Mouse (Mus musculus) activated CD4-positive, CD25-positive, alpha-beta regulatory T cell (primary cell): ENCODE results near the gene Nlrx1. TPM values are rescaled to one million over a fixed set of nuclear protein-coding genes. Genes with fewer than 3 reads are reported as not detected.

Source experiments
- polyA plus RNA-seq, 2 experiments: library from polyadenylated mRNA; unstranded; fragments of 100-300 nt; shearing (Covaris generic); gene quantifications; one replicate each; pipeline ENCODE4 v1.2.1; 2017

The Nlrx1 gene
- polyA plus RNA-seq, result 10 to 100 TPM in 1 of 2 experiments, 1 to 10 TPM in 1; 4.7 to 19.8 TPM

DNA sequence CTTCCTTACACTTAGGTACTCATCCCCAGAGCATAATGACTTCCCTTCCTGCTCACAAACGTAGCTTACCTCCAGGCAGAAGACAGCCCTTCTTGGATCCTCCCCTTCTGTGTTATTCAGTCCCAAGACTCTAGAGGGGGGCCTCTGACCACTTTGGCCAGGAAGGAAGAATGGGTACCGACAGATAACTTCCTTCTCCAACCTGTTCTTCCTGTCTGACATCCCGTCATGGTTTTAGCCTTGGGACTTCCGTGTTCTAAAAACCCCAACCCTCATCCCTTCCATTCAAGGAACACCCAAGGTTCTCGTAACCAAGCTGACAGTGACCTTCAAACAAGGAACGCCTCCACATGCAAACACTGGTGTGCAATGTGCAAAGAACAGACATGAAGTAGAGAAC, at the start of gene Nlrx1:
TSS of gene Nlrx1 (minus strand) at position 168 of the 400 bp plus-strand sequence.

DNA sequence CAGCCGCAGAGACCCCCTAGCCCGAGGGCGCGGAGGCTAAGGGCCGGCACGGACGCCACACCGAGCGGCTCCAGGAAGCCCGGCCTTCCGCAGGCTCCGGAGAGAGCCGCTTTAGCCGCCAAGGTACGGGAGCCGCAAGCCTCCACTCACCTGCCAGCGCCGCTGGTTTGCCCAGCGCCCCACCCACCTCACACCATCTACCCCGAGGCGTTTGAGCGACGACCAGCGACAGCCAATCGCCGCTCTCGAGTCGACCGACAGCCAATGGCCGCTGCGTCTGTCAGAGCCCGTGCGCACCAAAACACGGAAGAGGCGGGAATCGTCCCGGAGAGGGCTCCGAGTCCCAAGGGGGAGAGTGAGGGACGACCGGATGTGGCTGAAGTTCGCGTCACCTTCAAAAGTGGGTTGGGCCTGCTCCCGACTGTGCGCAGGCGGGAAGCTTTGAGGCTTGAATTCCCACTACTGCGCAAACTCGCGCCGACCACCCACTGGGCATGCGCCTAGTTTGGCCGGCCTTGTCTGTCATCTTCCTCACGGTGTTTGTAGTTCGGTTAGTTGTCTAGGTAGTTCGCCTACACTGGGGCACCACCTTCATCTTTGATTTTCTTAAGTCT, 37.2 kb upstream of the Nlrx1 start, which contains the start of gene Hinfp:
TSS of gene Hinfp (minus strand) at position 206 of the 614 bp plus-strand sequence.

DNA sequence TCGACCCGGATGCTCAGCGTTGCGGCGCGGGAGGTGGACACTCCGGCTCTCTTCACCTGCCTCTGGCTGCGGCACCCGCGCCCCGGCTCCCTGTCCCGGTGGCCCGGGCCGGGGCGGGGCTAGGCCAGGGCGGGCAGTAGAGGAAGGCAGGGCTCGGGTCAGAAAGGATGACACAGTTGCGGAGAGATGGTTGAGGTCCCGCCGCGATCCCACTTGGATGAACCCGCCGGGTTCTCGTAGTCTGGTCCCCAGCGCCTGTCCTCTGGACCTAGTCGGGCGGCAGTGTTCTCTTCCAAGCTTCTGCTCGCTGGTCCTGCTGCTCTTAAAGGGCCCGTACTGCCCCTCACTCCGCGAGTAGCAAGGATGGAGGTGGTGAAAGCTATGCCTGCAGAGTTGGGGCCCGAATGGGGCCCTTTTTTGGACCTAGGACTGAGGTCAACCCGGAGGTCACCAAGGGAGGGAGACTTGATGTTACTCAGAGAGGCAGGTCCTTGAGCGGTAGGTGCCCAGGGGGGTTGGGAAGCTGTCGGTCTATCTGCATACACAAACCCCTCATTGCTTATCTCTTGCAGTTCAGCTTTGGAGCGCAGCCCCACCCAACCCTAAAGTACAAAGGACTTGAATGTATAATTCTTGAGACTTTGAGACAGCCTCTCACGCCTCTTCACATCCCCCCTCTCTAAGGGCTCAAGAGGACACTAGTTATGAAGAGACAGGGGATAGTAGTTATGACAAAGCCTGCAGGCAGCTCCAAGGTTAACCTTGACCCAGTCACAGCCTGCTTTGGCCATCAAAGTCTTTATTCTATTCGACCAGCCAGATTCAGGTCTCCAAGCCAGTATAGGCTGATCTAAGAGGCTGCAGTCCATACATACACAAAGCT, 19.9 kb upstream of the Nlrx1 start, which contains the start of gene Abcg4:
TSS of gene Abcg4 (minus strand) at position 540 of the 883 bp plus-strand sequence.

DNA sequence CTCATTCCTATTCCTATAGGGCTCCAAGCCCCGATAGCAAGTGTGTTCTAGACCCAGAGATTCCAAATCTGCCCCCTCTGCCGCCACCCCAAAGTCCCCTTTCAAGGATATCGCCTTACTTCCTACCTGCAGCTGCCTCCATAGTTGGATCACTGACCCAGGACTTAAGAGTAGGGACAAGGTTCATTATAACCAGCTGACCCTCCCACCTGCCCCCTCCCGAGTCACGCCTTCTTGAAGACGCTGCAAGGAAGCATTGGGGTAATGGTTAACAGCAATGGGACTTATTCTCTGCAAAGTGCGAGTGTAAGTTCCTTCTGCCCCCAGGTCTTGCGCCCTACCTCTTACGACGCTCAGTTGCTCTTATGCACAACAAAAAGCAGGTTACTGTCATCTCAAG, 17.1 kb downstream of the Nlrx1 start, which contains the start of gene Pdzd3:
TSS of gene Pdzd3 (minus strand) at position 158 of the 400 bp plus-strand sequence.

DNA sequence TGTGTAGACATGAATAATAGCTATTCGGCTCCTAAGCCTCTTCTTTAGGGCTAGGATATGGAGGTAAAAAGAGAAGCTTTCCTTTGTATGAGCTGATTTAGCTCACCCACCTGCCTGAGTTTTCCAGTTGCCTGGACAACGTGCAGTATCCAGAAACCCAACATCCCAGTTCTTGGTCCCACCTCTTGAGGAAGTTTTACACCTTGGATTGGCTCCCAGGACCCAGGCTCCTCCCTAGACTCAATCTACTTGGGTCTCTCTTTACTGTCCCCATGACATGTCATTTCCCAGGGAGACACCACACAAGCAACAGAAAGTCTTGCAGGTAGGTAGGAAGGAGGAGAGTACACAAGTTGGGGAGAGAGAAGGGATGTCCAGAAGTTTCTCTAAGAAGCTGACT, 28.0 kb downstream of the Nlrx1 start, which contains the start of gene Ccdc153:
TSS of gene Ccdc153 (plus strand) at position 278 of the 400 bp plus-strand sequence.

DNA sequence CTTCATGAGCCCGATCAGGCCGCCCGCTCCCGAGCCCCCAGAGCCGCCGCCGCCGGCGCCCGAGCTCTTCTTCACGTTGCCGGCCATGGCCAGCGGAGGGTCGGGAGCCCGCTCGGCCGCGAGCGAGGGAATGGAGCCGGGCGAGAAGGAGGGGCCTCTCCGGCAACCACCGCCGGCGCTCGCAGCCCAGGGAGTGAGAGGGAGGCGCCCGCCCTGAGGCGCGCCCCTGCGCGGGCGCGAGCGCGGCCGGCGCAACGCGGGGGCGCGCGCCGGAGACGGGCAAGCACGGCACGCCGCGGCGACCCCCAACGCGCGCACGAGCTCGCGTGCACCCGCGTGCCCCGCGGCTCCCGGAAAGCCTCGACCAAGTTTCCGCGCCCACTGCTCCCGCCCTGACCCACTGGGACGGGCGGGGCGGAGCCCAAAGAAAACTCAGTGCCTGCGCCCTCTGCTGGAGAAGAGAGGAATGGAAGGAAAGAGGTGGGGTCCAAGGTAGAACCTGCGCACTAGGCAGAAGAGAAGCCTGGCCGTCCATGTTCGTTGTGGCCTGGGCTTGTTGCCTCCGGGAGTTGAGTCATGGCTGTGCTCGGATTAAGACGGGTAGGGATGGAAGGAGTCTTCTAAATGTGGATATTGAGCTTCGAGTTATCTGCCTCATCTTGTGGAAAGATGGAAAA, 34.5 kb downstream of the Nlrx1 start, which contains the start of gene Cbl:
TSS of gene Cbl (minus strand) at position 248 of the 677 bp plus-strand sequence.

Other genes with a start within 250 kb of the Nlrx1 start
- gene Thy1, start 225.2 kb downstream of the Nlrx1 start, polyA plus RNA-seq, result 100 to 1,000 TPM; 123 to 131 TPM
- gene Usp2, start 201.6 kb downstream of the Nlrx1 start, polyA plus RNA-seq, result 1 to 10 TPM; 1.2 to 5.7 TPM
- not detected for gene Mfrp, start 166.9 kb downstream of the Nlrx1 start, polyA plus RNA-seq
- not detected for gene C1qtnf5, start 161.4 kb downstream of the Nlrx1 start, polyA plus RNA-seq
- not detected for gene Gm49380, start 155.1 kb downstream of the Nlrx1 start, polyA plus RNA-seq
- gene Rnf26, start 155.1 kb downstream of the Nlrx1 start, polyA plus RNA-seq, result 10 to 100 TPM; 26.3 to 30.5 TPM
- under 1 TPM; 0.25 to 0.42 TPM for gene Mcam, start 134.1 kb downstream of the Nlrx1 start, polyA plus RNA-seq
- gene Cbl, start 34.5 kb downstream of the Nlrx1 start, polyA plus RNA-seq, result 10 to 100 TPM; 34.0 to 44.8 TPM
- gene Ccdc153, start 27.9 kb downstream of the Nlrx1 start, polyA plus RNA-seq, result not detected
- gene Pdzd3, start 17.1 kb downstream of the Nlrx1 start, polyA plus RNA-seq, result under 1 TPM in 1 of 2 experiments, not detected in 1; 0.29 TPM
- under 1 TPM; 0.23 to 0.47 TPM for gene Abcg4, start 20.0 kb upstream of the Nlrx1 start, polyA plus RNA-seq
- gene Hinfp, start 37.1 kb upstream of the Nlrx1 start, polyA plus RNA-seq, result 10 to 100 TPM; 19.1 to 24.3 TPM
- gene C2cd2l, start 51.7 kb upstream of the Nlrx1 start, polyA plus RNA-seq, result 10 to 100 TPM; 11.9 to 17.2 TPM
- 10 to 100 TPM; 21.2 to 25.6 TPM for gene Dpagt1, start 57.4 kb upstream of the Nlrx1 start, polyA plus RNA-seq
- gene H2afx, start 66.1 kb upstream of the Nlrx1 start, polyA plus RNA-seq, result 10 to 100 TPM; 91.6 to 95.0 TPM
- 10 to 100 TPM; 49.9 to 72.7 TPM for gene Hmbs, start 75.6 kb upstream of the Nlrx1 start, polyA plus RNA-seq
- 10 to 100 TPM; 42.5 to 45.4 TPM for gene Vps11, start 93.1 kb upstream of the Nlrx1 start, polyA plus RNA-seq
- gene Hyou1, start 110.9 kb upstream of the Nlrx1 start, polyA plus RNA-seq, result 10 to 100 TPM in 1 of 2 experiments, 1 to 10 TPM in 1; 8.6 to 14.9 TPM
- 10 to 100 TPM; 29.2 to 31.4 TPM for gene Slc37a4, start 128.3 kb upstream of the Nlrx1 start, polyA plus RNA-seq
- gene Rps25, start 138.5 kb upstream of the Nlrx1 start, polyA plus RNA-seq, result 1,000 to 10,000 TPM; 1,382 to 2,409 TPM
- gene Trappc4, start 139.0 kb upstream of the Nlrx1 start, polyA plus RNA-seq, result 100 to 1,000 TPM; 118 to 138 TPM
- 10 to 100 TPM; 53.3 to 67.6 TPM for gene Ccdc84, start 150.0 kb upstream of the Nlrx1 start, polyA plus RNA-seq
- under 1 TPM; 0.19 to 0.75 TPM for gene Foxr1, start 172.5 kb upstream of the Nlrx1 start, polyA plus RNA-seq
- not detected for gene Upk2, start 186.4 kb upstream of the Nlrx1 start, polyA plus RNA-seq
- gene Bcl9l, start 214.2 kb upstream of the Nlrx1 start, polyA plus RNA-seq, result 10 to 100 TPM; 14.8 to 24.6 TPM